Mouse (Mus musculus) cerebellum, adult 18-20 months (tissue): ENCODE data around the gene AI467606.

Source experiments
- DNase-seq, 2 experiments: peaks; one replicate each; pipeline ENCODE4 v3.0.0; 2021

AI467606 gene

DNA sequence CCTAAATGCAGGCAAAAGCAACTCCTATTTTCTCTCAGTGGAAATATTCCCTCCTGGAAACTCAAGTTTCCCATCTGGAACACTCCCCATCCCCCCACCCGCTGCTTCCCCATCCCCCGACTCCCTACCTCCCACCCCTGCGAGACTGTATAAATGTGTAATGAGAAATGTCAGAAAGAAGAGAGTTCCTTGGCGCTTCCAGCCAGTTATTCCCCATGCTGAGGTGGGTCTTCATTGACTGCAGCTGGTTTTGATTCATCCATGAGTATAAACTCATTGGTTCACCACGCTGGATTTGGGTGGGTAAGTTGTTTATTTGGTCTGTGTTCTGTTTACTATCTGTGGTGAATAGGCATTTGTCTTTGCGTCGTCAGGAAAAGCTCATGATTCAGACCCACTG lies 5.3 kb downstream of the AI467606 start:
- no peak for DNase-seq

DNA sequence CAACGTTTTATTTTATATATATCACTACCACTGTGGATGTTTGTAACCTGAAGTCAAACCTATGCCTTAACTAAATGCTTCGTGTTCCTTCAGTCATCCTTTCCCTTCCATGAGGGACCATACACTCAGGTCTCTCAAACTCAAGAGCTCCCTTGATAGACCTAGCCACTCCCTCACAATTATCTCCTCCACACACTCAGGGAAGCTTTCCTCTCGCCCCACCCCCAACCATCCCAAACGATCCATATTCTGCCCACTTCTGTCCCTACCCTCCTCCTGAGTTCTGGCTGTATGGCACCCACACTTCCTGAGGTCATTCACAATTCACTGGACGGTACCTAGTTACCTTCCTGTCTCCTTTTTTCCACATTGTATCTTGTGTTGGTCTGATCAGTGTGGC lies 7.4 kb downstream of the AI467606 start:
- no peak for DNase-seq

DNA sequence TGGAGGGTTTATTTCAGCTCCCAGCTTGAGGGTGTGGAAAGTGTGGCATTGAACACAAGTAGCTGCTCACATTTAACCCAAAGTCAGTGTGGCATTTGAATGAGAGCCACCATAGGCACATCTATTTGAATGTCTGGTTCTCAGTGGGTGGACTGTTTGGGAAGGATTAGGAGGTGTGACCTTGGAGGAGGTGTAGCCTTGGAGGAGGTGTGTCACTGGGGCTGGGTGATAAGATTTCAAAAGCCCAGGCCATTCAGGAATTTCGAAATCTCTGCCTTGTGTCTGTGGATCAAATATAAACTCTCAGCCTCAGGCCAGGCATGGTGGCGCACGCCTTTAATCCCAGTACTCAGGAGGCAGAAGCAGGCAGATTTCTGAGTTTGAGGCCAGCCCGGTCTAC lies 7.8 kb downstream of the AI467606 start:
- DNase-seq, result no peak

DNA sequence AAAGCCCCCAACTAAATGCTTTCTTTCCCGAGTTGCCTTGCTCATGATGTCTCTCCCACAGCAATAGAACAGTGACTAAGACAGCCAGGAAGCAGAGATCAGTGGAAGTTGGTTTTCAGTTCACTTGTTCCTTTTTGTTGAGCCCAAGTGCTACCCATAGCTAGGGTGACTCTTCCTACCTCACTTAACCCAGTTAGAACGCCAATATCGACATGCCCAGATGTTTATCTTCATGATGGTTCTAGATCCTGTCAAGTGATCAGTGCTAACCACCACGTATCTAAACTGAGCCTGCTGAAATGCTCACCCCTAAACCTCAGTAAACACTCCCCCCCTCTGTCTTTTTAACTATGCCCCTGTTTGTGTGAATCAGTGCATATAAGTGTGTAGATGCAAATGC lies 8.4 kb downstream of the AI467606 start:
- no peak for DNase-seq

DNA sequence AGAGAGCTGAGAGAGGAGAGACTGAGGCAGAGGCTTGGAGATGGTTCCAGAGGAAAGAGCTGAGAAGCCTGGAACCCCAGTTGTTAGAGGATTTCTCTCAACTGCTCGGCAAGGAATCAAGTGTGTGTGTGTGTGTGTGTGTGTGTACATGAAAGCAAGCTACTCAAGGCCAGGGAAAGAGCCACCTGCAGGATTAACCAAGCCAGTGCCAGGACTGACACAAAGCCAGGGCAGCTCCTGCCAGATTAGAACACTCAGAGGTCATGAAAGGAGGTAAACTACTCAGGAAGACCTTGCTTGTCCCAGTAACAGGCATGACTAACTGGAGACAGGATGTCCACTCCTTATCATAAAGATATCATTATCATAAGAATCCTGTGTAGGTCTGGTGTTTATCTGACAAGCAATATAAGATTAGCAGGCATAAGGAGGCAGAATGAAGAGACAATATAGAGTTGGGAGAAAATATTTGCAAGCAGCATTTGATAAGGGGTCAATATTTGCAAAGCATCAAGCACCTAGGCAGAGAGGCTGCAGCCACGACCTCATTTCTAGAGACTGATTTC lies 10.4 kb downstream of the AI467606 start:
- DNase-seq, result no peak

DNA sequence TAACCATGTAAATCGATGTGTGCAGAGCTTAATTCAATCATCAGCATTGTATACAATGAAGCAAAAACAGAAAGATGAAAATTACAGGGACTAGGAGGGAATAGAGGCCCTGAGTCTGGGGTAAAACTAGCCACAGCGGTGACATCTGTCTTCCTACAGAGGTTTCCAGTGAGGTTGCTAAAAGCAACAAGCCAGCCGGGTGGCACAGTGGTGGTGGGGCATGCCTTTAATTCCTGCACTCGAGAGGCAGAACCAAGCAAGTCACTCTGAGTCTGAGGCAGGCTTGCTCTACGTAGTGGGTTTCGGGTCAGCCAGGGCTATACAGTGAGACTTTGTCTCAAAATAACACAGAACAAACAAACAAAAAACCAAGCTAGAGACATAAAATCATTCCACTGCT lies 11.0 kb downstream of the AI467606 start:
- DNase-seq, result no peak

DNA sequence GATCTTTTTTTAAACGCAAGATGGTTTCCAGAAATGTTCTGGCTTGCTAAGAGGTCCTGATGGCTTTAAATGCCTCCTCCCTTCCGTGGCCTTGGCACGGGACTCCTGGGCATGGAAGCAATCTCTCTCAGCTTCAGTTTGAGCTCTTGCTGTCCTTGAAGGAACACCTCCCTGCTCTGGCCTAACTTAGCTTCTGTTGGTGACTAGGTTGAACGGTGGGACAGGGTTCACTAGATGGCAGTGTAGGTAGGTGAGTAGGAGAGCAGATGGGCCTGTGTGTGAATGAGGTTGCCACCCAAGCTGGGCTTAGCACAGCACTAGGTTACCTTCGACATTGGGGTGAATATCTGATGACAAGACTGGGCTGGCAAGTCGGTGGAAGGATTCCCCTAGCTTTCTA lies 12.8 kb downstream of the AI467606 start:
- DNase-seq, result peak in 1 of 2 experiments; percentile 11

DNA sequence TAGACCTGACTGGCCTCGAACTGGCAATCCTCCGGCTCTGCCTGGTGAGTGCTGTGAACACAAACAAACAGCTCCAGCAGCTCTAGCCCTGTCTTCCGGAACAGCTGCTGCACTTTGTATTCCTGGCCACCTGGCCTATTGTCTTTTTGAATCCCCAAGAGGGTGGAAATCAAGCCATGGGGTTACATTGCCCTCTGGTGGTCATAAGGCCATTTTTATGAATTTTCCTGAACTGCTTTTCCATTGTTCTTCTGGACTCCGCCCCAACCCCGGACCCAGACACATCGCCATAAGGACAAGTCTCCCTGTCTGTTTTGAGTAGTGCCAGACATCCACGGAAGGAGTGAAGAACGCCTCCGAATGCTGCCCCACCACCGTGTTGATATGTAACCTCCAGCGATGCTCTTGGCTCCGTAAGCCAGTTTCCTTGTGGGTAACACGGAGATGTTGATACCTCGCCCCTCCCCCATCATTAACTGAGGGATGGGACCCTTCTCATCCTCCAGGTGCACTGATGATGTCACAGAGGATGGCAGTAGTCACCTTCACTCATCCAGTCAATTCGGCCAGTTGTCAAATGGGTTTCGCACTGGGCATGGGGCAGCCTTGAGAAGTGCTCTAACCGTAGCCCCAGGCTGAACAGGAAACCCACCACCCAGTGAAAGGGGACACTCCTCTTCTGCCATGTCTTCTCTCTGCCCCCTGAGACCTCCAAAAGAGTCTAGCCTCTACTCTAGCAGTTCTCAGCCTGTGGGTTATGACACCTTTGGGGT lies 13.6 kb downstream of the AI467606 start:
- peak; percentile 88 for DNase-seq

DNA sequence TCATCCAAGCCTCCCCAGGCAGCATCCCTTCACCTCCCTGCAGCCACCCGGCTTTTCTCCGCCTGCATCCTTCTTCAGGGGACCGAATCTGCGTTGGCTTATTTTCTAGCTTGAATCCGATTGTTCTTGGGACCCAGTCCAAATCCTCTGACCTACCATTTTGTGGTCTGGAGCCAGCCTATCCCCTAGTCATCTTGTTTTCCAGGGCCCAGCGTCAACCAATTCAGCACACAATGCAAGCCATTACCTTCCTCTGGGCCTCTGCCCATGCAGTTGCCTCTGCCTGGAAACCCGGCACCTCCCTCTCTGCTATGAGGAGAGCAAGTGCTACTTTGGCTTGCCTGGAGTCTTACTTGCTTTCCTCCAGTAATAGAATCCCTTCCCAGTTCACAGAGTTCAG lies 14.4 kb downstream of the AI467606 start:
- peak in 1 of 2 experiments; percentile 20 for DNase-seq

DNA sequence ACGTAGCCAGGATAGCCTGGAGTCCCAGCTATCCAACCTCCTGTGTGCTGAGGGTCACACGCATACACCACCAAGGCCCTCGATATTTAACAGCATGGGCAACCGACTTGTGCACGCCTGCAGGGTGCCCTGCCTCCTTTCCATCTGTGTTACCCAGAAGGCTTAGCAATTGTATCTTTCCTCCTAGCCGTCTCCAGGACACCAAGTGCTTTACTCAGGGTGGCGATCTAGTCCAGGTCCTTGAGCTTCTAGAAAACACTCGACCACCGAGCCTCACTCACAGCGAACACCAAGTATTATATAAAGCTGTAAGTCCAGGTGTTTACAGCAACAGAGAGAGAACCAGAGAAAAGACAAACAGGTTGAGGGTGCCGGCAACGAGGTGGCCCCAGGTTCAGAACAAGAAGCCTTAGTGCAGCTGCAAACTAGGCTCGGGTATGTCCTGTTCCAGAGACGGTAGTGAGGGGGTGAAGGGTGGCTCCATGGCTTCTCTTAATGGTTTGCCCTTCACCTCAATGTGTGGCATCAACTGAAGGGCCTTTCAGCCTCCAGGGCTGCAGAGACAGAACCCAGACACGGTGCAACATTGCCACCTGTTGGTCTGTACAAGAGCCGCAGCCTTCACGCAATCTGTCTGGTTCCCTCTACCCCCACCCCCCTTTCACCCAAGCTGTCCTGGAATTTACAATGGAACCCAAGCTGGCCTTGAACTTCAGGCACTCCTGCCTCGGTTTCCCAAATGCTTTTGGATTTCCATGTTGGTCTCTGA lies 19.3 kb downstream of the AI467606 start:
- DNase-seq, result peak; percentile 88

DNA sequence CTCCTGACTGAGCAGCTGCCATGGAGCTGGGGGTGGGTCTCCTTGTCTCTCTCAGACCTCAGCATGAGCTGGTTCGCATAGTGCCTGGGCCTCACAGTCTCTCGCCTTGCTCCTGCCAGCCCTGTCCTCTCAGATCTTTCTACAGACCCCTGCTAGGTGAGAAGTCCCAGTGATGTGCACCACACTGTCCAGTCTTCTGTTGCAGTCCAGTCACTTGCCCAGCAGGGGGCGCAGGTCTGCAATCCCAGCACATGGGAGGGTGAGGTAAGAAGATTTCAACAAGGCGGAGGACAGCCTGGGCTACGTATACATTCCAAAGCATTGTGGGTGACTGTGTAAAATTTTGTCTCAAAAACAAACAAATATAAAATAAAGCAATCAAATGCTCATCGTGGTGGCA lies 20.3 kb downstream of the AI467606 start:
- peak; percentile 46 to 65 for DNase-seq

DNA sequence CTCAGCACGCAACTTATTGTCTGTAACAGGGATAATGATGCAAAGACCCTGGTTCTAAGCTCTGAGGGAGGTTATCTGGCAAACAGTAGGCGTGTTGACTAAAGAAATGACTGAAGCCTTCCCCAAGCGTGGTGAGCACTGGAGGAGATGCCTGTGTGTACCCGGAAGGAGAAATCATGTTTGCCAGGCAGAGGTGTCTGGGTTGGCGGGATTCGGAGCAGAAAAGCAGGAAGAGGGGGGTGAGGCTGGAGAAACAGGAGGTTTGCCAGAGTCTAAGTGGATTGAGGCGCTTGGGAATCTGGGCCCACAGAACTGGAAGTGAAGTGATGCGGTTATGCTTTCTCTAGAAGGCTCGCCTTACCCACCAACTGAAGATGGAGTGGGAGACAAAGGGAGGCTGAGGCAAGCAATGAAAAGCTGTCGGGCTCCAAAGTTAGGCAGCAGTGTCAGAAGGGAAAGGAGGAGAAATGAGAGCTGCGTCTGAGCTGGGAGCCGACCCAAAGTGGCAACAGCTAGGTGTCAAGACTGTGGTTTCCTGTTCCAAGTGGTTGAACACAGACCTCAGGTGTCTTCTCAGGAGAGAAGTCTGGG lies 21.2 kb downstream of the AI467606 start:
- no peak for DNase-seq

DNA sequence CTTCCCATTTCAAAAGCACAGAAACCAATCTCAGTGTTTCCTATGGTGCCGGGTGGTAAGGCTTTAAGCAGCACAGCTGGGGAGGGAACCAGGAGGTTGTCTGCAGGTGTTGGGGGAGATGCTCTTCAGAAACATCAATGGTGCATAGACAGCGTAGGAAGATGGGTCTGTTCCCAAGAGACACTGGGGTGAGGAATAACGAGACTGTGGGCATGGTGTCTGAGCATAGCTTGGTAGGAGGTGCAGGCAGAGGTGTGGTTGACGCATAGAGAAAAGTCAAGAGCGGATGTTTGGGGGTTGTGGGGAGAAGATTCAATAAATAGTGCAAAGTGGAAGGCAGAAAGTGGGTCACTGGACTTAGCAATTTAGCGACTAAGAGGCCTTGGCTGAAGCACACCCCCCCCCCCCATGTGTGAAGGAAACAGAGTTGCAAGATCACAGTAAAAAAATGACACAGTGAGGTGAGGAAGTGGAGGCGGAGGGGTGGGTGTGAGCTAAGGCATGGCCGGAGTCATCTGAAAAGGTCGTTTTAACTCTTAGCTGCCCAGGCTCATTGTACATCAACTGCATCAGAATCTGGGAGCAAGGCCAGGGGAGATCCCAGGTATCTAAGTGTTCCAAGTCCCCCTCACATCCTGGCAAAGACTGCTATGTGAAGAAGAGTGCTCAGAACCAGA lies 21.9 kb downstream of the AI467606 start:
- DNase-seq, result no peak

DNA sequence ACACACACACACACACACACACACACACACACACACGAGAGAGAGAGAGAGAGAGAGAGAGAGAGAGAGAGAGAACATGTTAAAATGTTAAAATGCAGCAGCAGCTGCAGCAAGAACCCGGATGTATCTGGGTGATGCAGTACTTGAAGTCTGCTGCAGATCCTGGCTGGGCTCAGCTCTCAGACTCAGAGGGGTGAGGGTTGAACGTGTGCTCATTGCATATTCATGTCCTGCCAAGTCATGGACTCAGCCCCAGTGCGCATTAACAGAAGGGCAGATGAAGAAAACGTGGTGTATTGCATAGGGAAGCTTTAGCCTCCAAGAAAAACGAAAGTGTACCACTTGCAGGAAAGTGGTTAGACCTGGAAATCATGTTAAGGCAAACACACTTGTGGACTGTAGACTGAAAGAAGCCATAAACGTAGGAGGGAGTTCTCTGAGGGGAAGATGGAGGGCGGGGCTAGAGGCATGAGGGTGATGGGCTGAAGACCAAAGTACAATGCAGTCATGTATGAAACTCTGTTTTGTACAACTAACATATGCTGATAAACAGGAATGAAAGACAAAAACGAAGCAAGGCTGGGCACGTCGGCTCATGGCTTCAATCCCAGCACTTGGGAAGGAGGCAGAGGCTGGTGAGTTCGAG lies 22.6 kb downstream of the AI467606 start:
- no peak for DNase-seq

DNA sequence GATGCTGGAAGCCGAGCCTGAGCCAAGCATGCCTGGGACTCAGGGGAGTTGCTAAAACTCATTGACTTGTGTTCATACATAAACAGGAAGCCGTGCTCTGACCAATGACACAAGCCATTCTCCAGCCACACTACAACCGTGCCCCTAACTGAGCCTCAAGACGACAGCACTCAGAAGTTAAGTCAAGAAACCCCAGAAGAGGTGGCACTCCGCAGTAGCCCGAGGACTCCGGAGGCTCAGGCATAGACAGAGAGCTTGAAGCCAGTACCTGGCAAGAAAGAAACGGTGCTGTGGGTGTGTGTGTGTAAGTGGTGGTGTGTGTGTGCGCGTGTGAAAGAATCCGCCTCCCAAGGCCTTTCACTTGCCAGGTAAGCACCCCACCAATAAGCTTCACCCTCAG lies 23.8 kb downstream of the AI467606 start:
- no peak for DNase-seq

DNA sequence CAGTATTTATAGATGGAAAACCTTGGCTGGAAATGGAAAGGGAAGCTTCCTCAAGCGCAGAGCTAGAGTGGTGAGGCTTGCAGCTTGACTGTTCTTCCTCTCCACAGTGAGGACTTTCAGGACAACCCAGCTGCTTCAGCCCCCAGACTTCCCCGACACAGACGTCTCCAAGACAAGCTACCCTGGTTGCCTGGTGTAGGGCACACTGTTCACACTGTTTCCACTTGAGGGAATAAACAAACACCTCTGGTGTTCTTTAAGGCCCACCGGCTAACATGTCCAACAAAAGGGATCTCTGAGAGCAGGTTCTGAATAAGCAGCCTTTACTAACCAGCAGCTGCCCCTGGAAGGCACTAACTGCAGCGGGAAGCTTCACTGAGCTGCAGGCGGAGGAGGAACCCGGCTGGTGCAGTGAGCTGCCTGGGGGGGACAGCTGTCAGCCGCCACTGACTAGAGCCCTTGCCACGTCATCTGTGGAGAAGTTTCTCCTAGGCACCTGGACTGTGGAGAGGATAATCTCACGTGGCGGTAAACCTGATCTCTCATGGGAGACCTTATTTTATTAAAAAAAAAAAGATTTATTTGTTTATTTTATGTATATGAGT lies 25.3 kb downstream of the AI467606 start:
- DNase-seq, result no peak

DNA sequence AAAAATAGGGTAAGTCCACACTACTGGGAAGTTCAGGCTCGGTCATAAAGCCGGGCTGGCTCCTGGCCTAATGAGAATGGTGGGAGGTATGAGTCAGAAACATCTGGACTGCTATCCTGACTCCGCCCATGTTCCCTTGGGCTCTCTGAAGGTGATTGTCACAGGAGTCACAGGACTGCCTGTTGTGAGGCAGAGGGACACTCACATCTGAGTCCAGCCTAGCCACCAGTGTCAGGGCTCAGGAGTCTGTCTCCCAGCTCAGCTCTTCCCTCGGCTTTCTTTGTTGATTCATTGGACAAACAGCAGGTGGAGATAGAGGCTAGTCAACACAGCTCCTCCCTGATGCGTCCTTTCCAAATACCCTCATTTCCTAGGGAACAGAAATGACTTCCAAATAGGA lies 26.8 kb downstream of the AI467606 start:
- no peak for DNase-seq

DNA sequence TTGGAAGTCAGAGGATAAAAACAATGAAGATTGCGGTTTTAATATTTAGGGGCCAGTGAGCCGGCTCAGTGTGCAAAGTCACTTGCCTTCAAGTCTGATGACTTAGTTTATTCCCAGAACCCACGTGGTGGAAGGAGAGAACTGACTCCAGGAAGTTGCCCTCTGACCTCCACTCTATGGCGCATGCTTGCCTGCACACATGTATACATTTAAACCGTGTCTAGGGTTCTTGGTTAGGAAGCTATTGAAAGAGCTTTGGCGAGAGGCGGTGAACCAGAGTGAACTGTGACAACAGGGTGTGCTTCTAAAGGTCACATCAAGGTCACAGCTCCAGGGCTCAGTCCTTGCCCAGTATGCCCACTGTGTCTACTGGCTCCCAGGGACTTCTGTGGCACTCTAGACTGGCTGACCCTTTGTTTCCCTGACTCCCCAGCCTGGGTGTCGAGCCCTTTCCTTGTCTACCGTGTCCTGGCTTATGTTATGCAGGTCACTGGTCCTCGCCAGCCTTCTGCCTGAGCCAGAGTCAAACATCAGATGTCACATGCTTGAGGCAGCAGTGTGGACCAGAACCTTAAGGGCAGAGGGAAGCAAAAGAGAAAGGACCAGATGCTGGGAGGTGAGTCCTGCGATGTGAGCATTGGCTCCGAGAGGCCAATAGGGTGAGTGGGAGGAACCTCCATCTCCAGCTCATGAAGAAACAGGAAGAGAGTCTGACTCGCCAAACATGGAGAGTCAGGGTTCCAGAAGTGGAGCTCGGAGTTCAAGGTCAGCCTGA lies 27.7 kb downstream of the AI467606 start:
- DNase-seq, result no peak

DNA sequence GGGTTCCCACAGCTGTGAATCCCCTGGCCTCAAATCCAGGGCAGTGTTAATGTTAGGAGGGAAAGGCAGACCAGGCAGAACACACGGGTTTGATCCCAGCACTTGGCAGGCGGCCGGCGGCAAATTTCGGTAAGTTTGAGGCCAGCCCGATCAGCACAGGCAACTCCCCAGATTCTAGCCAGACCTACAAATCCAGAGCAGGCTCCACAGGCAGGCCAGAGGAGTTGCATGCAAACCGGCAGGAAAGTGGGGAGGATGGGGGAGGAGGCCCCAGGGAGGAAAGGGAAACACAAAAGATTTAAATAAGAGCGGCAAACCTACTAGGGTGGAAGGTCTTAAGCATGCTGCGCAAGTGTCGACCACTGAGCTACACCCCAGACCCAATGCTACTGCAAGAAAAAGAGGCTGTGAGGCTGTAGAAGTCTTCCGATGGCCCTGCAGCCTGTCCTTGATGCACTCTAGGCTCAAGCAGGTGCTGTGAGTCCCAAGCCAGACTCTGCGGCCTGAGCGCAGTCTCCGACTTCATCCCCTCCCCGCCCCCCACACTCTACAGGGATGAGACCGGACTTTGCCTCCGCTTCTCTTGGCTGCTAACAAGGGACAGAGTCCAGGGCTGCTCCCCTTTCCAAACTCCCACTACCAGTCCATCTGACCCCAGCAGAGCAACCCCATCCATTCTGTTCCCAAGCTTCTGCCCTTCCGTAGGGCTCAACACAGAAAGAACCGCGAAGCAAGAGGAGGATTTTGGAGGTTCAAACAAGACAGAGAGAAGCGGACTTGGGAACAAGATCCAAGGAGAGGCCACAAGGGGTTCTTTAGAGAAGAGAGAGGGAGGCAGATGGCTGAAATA lies 30.1 kb downstream of the AI467606 start:
- DNase-seq, result no peak

DNA sequence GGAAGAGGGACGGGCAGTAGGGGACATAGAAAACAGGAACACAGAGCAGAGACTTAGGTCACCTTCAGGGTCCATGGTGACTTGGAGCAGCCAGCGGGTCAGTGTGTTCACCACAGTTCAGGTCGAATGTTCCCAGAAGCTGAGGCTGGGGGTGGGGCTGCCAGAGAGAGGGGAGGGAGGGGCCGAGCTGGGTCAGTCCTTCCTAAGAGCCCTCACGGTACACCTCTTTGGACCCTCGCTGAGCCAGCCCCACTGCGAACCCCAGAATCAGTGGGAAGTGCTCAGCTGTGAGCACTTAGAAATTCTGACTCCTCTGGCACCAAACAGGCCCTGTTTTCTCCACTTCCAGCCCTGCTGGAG lies 30.7 kb downstream of the AI467606 start, which contains the start of gene Qprt:
TSS of gene Qprt (minus strand) at position 316 of the 360 bp plus-strand sequence.
- DNase-seq, result no peak
